Mouse (Mus musculus) granulocyte monocyte progenitor cell, adult 5-6 weeks (primary cell): ENCODE results near the gene Tdrd7. TPM values are rescaled to one million over a fixed set of nuclear protein-coding genes. Genes with fewer than 3 reads are reported as not detected.
A peak's percentile ranks its signal among the peaks of the same experiment; 100 is the strongest.

Experiments
- ATAC-seq: replicated peaks from 2 replicates; pipeline ENCODE4 v1.8.0; 2016; ENCODE audit warnings: mild to moderate bottlenecking, moderate TSS enrichment, inconsistent platforms; ENCODE audit not compliant: poor library complexity, severe bottlenecking
- total RNA-seq, 2 experiments: library from RNA; stranded (forward) in 1 of 2; stranded (reverse) in 1 of 2; fragments of 200-712, 200-1000 nt in 1 of 2; fragments of >200 nt in 1 of 2; fragmentation: Nextera tagmentation in 1 of 2; gene quantifications; 2 replicates each; pipeline ENCODE4 v1.2.3; 2014 to 2017

Gene Tdrd7
- 6.0 and 38.7 TPM in 2 replicates for total RNA-seq (2014; fragmentation: Nextera tagmentation)
- 8.3 and 9.9 TPM in 2 replicates for total RNA-seq (2017)

GRCm38 (mm10) chr4:45964771-45965439, at the start of gene Tdrd7:
Gene Tdrd7 (plus strand): TSS chr4:45965334.
- ATAC-seq, result no peak

DNA sequence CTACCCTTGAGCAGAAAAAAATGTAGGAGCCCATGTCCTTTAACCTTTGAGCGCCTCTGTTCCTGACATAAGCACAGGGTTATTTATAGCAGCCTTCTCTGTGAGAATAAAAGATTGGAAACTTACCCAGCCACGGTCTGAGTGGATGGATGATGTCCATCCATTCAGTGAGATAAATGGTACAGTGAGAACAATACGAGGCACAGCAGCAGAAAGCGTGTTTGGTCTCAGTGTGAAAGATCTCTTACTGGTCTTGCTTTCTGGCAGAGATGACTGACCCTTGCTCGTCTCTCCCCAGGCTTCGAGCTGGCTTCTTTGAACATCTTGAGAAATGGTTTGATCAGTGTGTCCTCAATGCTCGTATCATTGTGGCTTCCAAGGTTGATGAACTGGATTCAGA, 48.0 kb upstream of the Tdrd7 start:
- ATAC-seq, result no peak

- ATAC-seq, result no peak
Observed at GRCm38 (mm10) chr4:45921663-45922435, 43.3 kb upstream of the Tdrd7 start.

DNA sequence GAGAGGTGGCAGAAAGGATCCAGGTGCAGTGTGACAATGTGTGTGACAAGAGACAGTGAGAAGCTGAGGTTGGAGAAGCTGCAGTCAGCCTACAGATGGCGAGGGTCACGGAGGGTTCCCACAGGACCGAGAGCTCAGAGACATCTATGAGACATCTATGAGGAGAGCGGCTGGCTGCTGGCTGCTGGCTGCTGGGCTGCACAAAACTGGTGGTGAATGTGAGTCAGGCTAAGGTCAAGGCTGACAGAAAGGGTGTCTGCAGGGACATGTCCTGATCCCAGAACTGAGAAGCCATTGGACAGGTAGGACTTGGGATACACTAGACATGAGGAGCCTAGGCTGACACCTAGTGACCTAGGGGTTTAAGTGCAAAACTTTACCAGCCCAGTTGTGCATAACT, 41.1 kb upstream of the Tdrd7 start:
- ATAC-seq, result no peak

DNA sequence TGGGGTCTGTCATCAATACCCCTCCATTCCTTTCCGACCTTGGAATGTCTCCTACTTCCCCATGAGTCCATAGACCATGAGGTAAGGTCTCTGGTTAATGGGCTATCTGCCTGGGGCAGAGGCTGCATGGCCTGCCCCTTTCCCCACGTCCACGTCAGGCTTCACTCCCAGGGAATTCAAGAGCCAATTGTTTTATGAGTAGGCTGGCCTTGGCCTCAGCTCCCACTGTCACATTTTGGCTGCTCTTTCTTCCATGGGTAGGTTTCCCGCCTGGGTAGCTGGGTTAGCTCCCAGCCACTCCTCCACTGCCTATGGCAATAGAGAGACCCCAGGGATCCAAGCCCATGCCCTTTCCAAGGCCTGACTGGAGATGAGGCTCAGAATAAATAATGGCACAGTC, 36.6 kb upstream of the Tdrd7 start:
- ATAC-seq, result no peak

GRCm38 (mm10) chr4:45941628-45942044, 23.5 kb upstream of the Tdrd7 start:
- ATAC-seq, result peak; percentile 86

DNA sequence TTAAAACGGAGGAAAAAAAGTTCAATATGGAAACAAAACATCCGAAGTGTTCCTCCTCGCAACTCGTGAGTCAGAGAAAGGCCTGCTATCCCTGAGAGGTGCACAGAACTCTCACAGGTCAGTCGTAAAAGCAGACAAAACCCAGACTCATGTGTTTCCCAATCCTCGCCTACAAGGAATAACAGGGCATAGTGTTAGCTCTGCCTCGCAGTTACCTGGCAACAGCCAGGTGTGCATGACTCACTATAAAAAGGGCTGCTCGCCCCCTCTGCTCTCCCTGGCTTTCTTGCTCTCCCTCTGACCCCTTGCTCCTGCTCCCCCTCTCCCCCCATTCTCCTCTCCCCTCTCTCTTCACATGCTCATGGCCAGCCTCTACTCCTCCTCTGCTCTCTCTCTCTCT, 17.4 kb upstream of the Tdrd7 start:
- ATAC-seq, result no peak

GRCm38 (mm10) chr4:45949109-45949848, 15.9 kb upstream of the Tdrd7 start:
- ATAC-seq, result peak; percentile 95

DNA sequence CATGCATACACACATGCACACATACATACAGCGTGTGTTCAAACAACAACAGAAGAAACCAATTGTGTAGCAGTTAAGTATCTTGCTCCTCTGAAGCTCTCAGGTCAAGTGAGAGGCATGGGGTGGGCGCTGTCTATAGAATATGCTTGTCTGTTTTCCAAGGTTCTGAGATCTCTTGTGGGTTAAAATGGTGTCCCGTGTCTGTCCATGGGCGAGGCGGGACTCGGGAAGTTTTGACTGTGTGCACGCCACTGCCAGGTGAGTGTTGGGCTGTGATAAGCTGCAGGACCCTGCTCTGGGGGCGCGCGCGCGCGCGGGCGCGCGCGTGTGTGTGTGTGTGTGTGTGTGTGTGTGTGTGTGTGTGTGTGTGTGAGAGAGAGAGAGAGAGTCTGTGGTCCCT, 13.3 kb upstream of the Tdrd7 start:
- no peak for ATAC-seq

DNA sequence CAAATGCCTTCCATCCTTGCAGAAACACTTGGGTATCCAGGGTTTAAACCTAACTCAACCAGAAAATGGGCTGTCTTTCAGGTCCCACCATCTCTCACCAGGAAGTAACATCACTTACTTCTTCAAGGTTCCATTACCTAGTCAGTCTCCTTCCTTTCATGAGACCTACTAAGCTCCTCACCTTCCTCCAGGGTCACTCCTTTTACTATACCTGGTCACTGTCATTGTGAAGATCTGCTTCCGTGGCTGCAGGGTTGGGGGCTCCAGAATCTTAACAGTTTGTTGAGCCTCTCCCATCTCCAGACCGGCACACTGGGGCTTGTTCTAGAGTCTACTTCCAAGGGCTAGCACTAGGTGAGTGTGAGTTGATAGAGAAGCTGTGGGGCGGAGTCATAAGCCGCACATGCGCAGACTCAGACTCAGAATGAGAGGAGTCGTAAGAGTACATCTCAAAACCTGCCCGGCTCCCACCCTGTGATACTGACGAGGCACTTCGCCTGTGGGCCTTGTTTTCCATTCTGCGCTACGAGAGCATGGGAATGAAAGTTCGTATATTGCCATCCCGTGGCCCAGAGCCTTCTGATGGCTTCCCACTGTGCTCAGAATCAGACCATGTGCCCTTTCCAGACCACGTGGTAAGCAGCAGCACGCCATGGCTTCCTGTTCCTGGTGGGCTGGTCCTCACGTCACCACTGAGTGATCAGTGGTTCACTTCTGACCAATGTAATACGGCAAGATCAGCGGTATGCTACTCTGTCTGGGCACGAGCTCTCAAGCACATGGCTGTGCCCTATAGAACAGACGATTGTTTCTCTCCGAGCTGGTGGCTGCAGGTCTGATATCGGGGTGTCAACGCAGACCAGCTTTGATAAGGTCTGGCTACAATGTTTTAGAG, 11.9 kb upstream of the Tdrd7 start:
- no peak for ATAC-seq

DNA sequence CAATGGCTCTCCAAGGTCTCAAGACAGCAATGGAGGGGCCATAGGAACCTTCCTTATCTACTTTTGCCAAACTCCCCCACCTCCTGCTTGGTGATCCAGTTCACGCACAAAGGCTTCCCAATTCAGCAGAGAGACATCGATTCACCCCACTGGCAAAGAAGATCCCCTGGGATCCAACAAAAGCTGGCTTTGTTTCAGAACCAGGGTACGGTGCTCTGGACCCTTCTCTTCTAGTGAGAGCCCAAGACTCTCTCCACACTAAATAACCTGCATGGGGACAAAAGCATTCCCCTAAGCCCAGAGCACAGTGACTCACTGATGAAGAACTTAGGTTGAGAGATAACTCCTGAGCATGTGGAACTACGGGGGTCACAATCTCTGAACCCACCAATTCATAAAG, 9.9 kb upstream of the Tdrd7 start:
- no peak for ATAC-seq

DNA sequence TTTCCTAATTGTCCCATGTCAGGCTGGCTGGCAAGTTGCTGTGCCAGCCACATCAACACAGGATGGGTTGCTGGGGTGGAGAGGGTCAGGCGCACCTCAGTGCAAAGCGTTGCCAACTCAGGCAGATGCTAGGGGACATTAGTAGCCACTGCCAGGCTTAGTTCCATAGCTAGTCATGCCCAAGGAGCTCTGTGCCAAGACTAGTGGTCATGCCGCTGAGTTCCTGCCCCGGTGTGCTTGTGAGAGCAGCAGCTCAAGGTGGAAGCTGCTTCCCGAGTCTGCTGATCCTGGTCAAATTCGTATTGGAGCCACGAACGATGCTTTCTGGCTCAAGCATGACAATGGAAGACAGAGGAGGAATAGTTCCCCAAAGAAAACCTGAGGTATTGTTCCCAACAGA, 9.0 kb upstream of the Tdrd7 start:
- ATAC-seq, result no peak

GRCm38 (mm10) chr4:45956706-45957105, 8.4 kb upstream of the Tdrd7 start:
- no peak for ATAC-seq

GRCm38 (mm10) chr4:45965737-45966447, 758 bp downstream of the Tdrd7 start:
- peak; percentile 50 for ATAC-seq

DNA sequence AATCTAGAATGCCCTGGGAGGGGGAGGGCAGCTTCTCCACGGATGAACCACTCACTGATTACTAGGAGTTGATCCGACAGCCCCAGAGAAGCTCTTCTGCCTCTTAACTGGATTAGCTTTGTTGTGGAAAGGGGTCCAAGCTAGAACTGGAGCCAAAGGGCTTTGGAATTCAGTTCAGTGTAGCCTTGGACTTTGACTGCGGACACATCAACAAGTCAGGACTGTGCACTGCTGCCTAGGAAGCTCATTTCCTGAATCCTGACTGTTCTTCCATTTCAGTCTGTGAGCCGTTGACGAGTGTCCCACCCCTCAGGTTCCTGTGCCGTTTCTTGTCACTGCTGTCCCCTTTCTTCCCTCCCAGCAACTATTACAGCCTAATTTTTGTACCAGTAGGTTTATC, 1.6 kb downstream of the Tdrd7 start:
- ATAC-seq, result no peak

- no peak for ATAC-seq
Observed at GRCm38 (mm10) chr4:45967479-45968341, 2.6 kb downstream of the Tdrd7 start.

GRCm38 (mm10) chr4:45969051-45969450, 3.9 kb downstream of the Tdrd7 start:
- no peak for ATAC-seq

DNA sequence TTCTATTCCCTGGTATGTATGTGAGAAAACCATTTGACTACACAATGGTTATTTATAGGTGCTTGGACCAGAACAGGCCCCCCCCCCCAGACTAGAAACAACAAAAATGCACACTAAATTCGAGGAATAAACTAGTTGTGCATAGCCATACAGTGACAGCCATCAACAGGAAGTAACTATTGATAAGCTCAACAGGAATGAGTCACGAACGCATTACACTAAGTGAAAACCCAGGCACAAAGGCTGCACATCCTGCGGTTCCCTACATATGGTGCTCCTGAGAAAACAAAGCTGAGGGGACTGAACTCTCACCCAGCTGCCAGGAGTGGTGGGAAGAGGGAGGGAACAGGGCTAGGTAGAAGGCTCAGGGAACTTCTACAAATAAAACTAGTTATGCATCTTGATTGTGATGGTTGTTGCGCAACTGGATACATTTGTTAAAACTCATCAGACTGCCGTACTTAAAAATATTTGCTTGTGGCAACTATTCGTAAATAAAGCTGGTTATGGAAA, 5.0 kb downstream of the Tdrd7 start:
- no peak for ATAC-seq
